Mouse (Mus musculus) liver, postnatal 0 days (tissue): ENCODE results near the gene Ptprk.

Source experiments
- CTCF ChIP-seq: sonication (generic); IDR thresholded peaks from 2 replicates; pipeline ENCODE4 v1.5.1; 2016; ENCODE audit warnings: antibody characterized with exemption, low read depth
- EP300 ChIP-seq: IDR thresholded peaks from 2 replicates; pipeline ENCODE4 v1.6.1; 2016; ENCODE audit warnings: antibody characterized with exemption, low read depth, mild to moderate bottlenecking

DNA sequence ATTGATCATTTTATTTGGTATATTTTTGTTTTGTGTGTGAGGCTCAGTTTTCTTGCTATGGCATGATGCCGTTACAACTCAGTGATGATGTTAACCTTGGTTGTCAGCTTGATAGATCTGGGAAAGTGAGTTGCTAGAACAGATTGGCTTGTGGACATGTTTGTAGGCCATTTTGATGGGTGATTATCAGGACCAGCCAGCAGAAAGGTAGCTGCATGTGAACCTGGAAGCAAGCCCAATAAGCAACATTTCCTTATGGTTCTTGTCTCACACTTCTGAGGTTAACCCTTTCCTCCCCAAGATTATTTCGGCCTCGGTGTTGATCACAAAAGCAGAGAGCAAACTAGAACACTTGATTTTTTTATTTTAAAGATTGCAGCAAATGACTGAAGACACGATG, 85.1 kb downstream of the Ptprk start:
- TF ChIP-seq CTCF (no peak), EP300 (no peak)
